Mouse (Mus musculus): Measurements from ENCODE around the gene Rbm46. TPM values are rescaled to one million over a fixed set of nuclear protein-coding genes. Genes with fewer than 3 reads are reported as not detected.

The Rbm46 gene
- polyA plus RNA-seq, 1 experiment, result 0.47 TPM

GRCm38 (mm10) chr3:82857414-82858077, 18.7 kb downstream of the Rbm46 start:
- H3K4me1 ChIP-seq (ENCODE audit: control insufficient read depth, insufficient read depth, low read length), result no peaks in the 10 kb centered on the region
- TF ChIP-seq CTCF (IDR thresholded peaks at IDR 0.05; ENCODE audit: borderline replicate concordance, insufficient read depth, low read length) (no peak), POLR2A (IDR thresholded peaks at IDR 0.05; ENCODE audit: low read depth, low read length) (no peak)
- H3K27ac ChIP-seq (ENCODE audit: insufficient read depth, low read length), result no peak overlapping the region
- H3K4me3 ChIP-seq (ENCODE audit: insufficient read depth, low read length), result no peak overlapping the region

DNA sequence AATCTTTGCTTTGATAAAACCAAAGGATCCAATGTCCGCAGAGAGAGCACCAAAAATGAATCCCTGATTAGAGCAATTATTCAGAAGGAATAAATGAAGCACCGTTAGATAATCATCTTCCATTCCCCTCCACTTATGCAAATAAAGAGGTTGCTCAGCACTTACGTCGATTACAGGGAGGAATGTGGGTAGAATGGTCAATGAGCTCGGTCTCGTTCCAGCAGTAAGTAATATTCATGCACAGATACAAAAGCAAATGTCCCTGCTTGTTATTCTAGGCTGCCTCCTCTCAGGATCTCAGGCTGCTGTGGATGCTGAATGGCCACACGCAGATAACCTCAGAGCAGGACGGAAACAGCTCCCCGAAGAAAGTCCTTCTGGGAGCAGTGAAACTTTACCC, 51.1 kb downstream of the Rbm46 start:
- no peak overlapping the region for H3K27ac ChIP-seq (ENCODE audit: insufficient read depth, low read length)
- no peaks in the 10 kb centered on the region for H3K4me1 ChIP-seq (ENCODE audit: control insufficient read depth, insufficient read depth, low read length)
- TF ChIP-seq POLR2A (IDR thresholded peaks at IDR 0.05; ENCODE audit: low read depth, low read length) (no peak), CTCF (IDR thresholded peaks at IDR 0.05; ENCODE audit: borderline replicate concordance, insufficient read depth, low read length) (no peak)
- no peak overlapping the region for H3K4me3 ChIP-seq (ENCODE audit: insufficient read depth, low read length)

DNA sequence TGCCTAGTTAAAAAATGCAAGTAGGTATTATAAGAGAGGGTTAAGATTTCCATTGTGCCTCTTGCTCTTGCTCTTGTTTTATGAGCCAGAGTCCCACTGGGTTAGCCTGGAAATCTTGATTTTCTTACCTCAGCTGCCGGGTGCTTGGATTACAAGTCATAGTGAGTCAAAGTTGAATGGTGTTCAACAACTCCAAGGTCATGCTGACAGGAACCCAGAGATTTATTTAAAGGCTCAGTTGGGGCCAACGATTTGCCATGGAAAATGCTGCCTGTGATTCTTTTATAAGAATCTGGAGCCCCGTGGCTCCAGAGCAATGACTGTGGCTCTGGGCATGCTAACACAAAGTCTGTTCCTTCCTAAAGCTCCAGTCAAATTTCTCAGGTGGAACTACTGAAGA, 64.4 kb downstream of the Rbm46 start:
- no peak for TF ChIP-seq CTCF (IDR thresholded peaks at IDR 0.05; ENCODE audit: borderline replicate concordance, insufficient read depth, low read length)
- TF ChIP-seq POLR2A (IDR thresholded peaks at IDR 0.05; ENCODE audit: low read depth, low read length), result no peak
- Histone ChIP-seq H3K4me3 (ENCODE audit: insufficient read depth, low read length) (no peak overlapping the region), H3K27ac (ENCODE audit: insufficient read depth, low read length) (no peak overlapping the region), H3K4me1 (ENCODE audit: control insufficient read depth, insufficient read depth, low read length) (no peaks in the 10 kb centered on the region)

GRCm38 (mm10) chr3:82810334-82811120, 65.8 kb downstream of the Rbm46 start:
- H3K27ac ChIP-seq (ENCODE audit: insufficient read depth, low read length), result no peak overlapping the region
- H3K4me3 ChIP-seq (ENCODE audit: insufficient read depth, low read length), result no peak overlapping the region
- TF ChIP-seq CTCF (IDR thresholded peaks at IDR 0.05; ENCODE audit: borderline replicate concordance, insufficient read depth, low read length) (no peak), POLR2A (IDR thresholded peaks at IDR 0.05; ENCODE audit: low read depth, low read length) (no peak)
- no peaks in the 10 kb centered on the region for H3K4me1 ChIP-seq (ENCODE audit: control insufficient read depth, insufficient read depth, low read length)

DNA sequence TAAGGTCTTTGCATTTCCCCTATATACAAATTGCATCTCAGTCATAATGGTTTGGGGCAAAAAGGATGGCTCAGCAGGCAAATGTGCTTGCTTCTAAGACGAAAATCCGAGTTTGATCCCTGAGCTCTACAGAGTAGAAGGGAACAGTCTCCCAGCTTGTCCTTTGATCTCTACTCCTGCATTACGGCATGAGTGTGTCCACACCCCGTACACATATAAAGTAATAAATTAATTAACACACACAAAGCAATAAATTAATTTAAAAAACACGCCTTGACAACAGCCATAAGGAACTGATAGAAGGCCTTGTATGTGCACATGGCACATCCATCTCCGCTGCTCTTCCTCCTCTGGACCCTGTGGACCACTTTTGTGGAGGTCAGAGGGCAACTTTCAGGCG, 66.5 kb downstream of the Rbm46 start:
- H3K4me3 ChIP-seq (ENCODE audit: insufficient read depth, low read length), result no peak overlapping the region
- H3K4me1 ChIP-seq (ENCODE audit: control insufficient read depth, insufficient read depth, low read length), result no peaks in the 10 kb centered on the region
- H3K27ac ChIP-seq (ENCODE audit: insufficient read depth, low read length), result no peak overlapping the region
- no peak for TF ChIP-seq CTCF (IDR thresholded peaks at IDR 0.05; ENCODE audit: borderline replicate concordance, insufficient read depth, low read length)
- no peak for TF ChIP-seq POLR2A (IDR thresholded peaks at IDR 0.05; ENCODE audit: low read depth, low read length)

DNA sequence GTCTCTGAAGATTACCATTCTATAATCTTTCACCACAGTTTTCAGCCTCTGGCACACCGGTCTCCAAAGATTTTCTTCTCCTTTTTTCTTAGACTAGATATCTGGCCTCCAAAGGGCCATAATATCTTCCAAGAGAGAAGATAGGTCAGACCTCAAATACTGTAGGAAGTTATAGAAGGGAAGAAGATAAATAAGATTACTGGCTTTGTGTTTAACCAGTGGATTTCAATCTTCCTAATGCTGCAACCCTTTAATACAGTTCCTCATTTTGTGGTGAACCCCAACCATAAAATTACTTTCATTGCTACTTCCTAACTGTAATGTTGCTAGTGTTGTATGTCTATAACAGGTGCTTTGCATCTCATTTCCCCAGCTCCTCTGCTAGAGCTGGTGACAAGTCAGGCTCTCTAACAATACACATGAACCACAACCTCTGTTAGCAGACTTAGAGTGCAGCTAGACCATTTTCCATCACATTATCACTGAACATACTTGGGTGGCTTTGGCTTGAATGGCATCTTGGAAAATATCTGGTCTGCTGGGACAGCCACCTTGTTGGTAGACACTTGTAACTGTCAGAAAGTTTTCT, 67.9 kb downstream of the Rbm46 start:
- H3K4me3 ChIP-seq (ENCODE audit: insufficient read depth, low read length), result no peak overlapping the region
- H3K4me1 ChIP-seq (ENCODE audit: control insufficient read depth, insufficient read depth, low read length), result no peaks in the 10 kb centered on the region
- TF ChIP-seq CTCF (IDR thresholded peaks at IDR 0.05; ENCODE audit: borderline replicate concordance, insufficient read depth, low read length) (no peak), POLR2A (IDR thresholded peaks at IDR 0.05; ENCODE audit: low read depth, low read length) (no peak)
- H3K27ac ChIP-seq (ENCODE audit: insufficient read depth, low read length), result no peak overlapping the region

GRCm38 (mm10) chr3:82805291-82805690, 71.0 kb downstream of the Rbm46 start:
- no peak overlapping the region for H3K27ac ChIP-seq (ENCODE audit: insufficient read depth, low read length)
- H3K4me3 ChIP-seq (ENCODE audit: insufficient read depth, low read length), result no peak overlapping the region
- TF ChIP-seq CTCF (IDR thresholded peaks at IDR 0.05; ENCODE audit: borderline replicate concordance, insufficient read depth, low read length) (no peak), POLR2A (IDR thresholded peaks at IDR 0.05; ENCODE audit: low read depth, low read length) (no peak)

DNA sequence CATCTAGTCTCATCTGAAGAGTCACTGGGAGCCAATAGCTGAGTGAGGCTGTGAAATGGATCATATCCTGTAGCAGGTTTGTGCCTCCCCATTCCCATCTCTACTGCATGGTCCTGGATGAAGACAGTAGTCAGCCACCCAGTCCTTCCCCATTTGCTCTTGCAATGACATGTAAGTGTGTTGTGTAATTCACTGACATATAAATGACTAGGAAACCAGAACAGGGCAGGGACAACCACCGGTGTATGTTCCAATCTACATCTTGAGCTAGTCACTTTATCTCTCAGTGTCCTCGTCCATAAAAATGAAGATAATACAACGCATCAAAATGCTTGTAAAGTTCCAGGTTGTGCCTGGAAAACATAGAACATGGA, 75.8 kb downstream of the Rbm46 start:
- no peaks in the 10 kb centered on the region for H3K4me1 ChIP-seq (ENCODE audit: control insufficient read depth, insufficient read depth, low read length)
- TF ChIP-seq CTCF (IDR thresholded peaks at IDR 0.05; ENCODE audit: borderline replicate concordance, insufficient read depth, low read length) (no peak), POLR2A (IDR thresholded peaks at IDR 0.05; ENCODE audit: low read depth, low read length) (no peak)
- no peak overlapping the region for H3K27ac ChIP-seq (ENCODE audit: insufficient read depth, low read length)
- no peak overlapping the region for H3K4me3 ChIP-seq (ENCODE audit: insufficient read depth, low read length)

More at GRCm38 (mm10) chr3:82805291-82805690, 71.0 kb downstream of the Rbm46 start:
- H3K4me1 ChIP-seq (ENCODE audit: control insufficient read depth, insufficient read depth, low read length), result no peaks in the 10 kb centered on the region

GRCm38 (mm10) chr3:82799735-82800469, 76.4 kb downstream of the Rbm46 start:
- no peak overlapping the region for H3K4me3 ChIP-seq (ENCODE audit: insufficient read depth, low read length)
- H3K27ac ChIP-seq (ENCODE audit: insufficient read depth, low read length), result no peak overlapping the region
- no peaks in the 10 kb centered on the region for H3K4me1 ChIP-seq (ENCODE audit: control insufficient read depth, insufficient read depth, low read length)
- no peak for TF ChIP-seq CTCF (IDR thresholded peaks at IDR 0.05; ENCODE audit: borderline replicate concordance, insufficient read depth, low read length)
